Mouse (Mus musculus) ZHBTc4 (cell line): ENCODE data around the gene Hoxc5.
A peak's percentile ranks its signal among the peaks of the same experiment; 100 is the strongest.

Experiments
- DNase-seq: peaks from one replicate; pipeline ENCODE4 v3.0.0-alpha.2; 2011; ENCODE audit warnings: low read depth, low spot score

Hoxc5 gene

DNA sequence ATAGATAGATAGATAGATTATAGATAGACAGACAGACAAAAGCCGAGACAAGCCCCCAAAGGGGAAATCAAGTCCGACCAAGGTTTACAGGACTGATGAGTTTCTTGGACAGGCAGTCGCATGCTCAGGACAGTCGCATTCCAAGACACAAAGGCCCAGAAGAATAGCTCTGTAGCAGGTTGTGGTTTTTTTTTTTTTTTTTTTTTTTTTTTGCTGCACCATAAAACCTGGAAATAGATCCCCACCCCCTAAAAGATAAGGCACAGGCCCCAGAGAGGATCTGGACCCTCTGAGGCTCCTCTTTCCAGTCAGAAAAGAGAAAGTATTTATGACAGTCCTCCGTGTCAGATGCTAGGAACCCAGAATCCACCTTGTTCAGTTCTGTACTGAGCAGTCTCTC, 20.8 kb downstream of the Hoxc5 start:
- DNase-seq: no peak

DNA sequence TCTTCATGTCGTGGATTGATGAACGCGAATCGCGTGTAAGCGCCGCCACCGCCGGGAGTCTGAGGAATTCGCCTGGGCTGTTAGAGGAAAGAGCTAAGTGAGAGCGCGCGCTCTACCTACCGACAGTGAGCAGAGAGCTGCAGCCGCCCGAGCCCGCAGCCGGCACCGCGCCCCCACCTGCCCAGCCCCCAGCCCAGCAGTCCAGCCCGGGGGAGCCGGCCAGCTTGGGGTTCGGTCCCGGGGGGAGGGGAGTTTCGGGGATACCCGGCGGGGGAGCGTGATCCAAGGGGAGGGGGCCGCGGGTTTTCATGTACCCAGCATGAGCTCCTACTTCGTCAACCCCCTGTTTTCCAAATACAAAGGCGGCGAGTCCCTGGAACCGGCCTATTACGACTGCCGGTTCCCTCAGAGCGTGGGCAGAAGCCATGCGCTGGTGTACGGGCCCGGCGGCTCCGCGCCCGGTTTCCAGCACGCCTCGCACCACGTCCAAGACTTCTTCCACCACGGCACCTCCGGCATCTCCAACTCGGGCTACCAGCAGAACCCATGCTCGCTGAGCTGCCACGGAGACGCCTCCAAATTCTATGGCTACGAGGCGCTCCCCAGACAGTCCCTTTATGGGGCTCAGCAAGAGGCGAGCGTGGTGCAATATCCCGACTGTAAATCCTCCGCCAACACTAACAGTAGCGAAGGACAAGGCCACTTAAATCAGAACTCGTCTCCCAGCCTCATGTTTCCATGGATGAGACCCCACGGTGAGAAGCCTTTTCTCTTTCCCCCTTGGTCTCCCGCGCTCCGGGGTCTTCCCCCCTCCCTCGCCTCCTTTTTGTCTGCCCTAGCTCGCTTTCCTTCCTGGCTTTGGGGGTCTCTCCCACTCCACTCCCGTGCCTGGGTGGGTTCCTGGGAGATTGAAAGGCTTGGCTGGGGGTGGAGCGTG, 23.5 kb downstream of the Hoxc5 start, which contains the start of gene Hoxc8:
Gene Hoxc8, plus strand, starts transcription at position 147 of the 937 bp plus-strand sequence.
- peak; percentile 74 for DNase-seq

DNA sequence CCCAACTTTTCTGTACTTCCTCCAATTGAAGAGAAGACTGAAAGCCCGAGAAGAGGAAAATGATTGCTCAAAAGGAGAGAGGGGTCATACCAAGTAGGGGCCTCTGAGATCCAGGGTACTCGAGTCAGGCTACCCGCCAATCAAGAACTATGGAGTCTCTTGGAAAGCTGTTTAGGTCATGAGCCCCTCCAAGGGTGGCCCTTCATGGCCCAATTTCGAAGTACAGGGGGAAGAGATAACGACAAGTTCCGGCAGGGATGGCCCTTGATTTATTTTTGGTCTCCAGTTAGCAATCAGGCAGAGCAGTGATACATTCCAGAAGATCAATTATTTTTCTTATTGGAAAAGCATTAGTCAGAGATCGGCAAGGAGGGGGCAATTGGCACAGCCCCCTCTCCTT, 24.5 kb downstream of the Hoxc5 start:
- DNase-seq: no peak

DNA sequence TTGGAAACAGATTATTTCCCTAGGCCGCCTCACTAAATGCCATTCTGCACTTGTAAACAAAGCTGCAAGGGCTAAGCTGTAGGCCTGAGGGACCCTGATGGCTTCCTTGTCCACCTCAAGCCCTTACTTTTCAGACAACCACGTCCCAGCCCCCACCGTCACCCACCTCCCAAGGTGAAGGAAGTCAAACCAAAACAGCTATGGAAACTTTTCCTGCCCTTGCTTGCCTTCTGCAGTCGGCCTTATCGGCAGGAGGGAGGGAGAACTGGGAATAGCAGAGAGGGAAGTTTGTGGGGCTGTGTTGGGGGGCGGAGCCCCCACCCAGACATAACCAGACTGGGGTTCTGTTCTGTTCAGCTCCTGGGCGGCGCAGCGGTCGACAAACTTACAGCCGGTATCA, 25.0 kb downstream of the Hoxc5 start:
- DNase-seq: no peak

DNA sequence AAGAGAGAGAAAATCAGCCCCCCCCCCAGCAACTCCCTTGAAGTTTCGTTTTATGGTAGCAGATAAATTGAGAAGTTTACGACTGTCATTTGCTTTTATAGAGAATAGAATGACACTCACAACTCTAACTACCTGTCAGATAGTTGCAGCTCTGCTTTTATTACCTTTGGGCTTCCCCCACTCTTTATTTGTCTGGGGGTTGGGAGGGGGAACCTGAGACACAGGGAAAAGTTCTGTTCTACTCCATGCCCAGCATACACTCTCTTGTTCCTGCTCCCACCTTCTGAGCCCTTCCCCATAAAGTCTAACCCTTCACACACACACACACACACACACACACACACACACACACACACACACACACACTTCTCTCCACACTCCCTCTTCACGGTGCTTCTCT, 25.6 kb downstream of the Hoxc5 start:
- no peak for DNase-seq

DNA sequence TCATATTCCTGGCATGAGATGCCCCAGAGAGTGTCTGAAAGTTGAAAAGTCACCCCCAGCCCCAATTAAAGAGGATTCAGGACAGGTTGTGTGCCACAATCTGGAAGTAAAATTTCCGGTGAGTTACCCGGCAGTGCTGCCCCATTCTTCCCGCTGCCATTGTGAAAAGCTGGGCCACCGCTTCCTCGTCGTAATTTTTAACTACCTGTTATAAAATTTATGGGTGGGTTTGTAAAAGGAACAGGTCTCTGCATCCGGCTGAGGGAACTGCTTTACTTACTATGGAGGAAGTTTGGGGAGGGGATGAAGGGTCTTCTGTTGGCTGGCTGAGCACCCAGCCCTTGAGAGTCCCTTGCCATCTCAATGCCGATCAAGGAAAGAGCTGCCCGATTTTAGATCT, 29.3 kb downstream of the Hoxc5 start:
- DNase-seq: no peak

DNA sequence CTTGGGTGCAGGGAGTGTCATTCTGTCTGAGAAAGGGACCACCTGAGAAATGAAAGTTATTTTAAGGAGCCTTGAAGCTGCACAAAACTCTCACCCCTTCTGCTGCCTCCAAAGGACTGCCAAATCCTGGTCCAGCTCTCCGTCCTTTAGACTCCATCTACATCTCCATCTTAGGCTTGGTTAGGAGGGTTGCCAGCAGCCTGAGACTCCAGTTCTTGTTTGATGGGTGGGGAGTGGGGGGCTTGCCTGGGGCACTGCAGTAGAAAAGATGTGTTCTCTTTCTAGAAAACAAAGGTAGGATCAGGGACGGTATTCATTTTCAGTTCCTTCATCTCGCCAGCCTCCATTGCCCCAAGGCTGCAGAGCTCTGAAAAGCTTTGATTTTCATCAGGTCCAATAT, 30.2 kb downstream of the Hoxc5 start:
- no peak for DNase-seq

DNA sequence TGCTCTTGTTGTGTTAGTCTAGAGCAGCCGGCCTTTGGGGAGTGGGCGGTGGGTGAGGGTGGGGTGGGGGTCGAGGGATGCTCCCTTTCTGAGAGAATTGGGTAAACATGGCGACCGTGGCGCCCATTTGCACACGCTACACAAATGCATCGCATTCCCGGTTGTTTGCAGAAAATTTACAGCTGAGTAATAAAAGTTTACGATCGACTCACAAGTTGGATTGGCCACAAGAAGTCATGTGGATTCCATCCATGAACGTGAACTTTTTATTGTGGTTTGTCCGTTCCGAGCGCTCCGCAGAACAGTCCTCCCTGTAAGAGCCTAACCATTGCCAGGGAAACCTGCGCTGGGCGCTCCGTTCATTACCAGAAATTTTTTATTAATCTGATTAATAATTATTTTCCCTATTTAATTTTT, 30.7 kb downstream of the Hoxc5 start, which contains the start of gene Hoxc6:
Gene Hoxc6, plus strand, starts transcription at position 319 of the 417 bp plus-strand sequence.
- no peak for DNase-seq

DNA sequence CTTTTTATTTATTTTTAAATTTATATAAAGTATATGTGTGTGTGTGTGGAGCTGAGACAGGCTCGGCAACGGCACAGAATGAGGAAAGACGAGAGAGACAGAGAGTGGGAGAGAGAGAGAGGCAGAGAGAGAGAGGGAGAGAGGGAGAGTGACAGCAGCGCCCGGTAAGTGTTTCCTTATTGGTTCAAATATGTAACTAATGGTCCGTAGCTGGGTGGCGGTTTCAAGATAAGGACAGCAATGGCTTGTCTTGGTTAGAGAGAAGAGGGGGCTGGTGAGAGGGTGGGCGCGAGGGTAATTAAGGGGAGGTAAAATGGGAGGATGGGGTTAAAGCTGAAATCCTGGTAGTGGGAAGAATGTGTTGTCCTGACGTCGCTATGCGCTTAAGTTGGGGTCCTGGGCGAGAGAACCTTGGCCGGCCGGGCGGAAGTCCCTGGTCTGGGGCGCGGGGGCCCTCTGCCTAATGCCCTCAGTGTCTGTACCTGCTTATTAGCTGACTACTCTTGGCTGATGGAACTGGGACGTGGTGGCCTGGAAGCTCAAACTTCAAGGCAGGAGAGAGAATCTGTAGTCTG, 31.5 kb downstream of the Hoxc5 start:
- no peak for DNase-seq

DNA sequence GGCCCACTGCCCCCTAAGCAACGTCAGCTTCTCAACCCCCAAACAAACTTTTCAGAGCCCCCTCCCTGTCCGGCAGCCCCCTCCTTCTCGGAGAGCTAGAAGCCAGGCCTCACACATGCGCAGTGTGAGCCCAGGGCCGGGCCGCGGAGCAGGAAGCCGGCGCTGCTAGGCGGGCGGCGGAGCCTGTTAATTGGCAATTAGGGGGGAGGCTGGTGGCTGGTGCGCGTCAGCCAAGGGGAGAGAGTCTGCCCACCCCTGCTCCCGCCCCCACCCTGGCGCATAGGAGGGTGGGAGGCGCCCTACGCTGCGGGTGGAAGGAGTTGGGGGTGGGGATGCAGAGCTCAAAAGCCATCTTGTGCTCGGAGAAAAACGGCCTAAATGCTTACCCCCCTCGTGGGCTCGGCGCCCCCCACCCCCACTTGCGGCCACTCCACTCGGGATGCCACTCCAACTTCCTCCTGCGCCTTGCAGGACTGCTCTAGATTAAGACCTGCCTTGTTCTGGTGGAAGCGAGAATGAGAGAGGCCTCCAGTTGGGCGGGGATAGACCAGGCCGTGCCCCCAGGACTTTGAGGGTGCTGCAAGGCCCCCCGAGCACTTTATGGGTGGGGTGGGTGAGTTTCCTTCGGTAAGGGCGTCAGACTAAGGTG, 32.1 kb downstream of the Hoxc5 start:
- DNase-seq: peak; percentile 81

DNA sequence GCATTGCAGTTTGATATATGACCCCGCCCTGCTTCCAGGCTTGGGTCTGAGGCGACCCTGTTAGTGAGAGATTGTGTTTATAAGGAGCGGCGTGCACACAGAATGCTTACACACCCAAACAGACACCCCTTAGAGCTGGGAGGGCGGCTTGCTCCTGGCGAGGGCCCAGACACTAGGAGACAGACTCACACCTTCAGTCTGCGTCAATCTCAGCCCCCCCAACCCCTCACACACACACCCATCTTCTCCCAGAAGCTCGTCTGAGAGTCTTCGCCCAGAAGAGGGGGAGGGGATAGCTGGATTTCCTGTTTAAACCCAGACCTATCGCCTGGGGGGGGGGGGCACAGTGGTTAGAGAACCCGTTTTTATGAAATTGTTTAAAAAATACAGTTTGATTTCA, 32.7 kb downstream of the Hoxc5 start:
- no peak for DNase-seq

DNA sequence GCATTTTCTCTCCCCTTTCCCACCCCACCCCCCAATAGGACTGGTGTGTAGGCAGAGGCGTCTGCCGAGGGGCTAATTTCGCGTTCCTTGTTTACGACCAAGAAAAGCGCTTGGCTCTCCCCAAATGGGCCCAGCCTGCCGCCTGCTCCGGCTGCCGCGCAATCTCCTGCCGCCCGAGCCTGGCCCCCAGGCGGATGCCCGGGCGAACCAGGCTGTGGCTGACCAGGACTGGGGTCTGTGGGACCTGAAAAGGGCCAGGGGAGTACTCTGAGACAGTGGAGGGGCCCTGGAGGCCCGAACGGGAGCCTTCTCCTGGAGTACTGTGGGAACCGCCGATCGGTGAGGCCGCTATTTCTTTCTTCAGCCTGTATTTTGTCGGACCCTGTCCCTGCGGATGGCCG, 33.3 kb downstream of the Hoxc5 start:
- no peak for DNase-seq

DNA sequence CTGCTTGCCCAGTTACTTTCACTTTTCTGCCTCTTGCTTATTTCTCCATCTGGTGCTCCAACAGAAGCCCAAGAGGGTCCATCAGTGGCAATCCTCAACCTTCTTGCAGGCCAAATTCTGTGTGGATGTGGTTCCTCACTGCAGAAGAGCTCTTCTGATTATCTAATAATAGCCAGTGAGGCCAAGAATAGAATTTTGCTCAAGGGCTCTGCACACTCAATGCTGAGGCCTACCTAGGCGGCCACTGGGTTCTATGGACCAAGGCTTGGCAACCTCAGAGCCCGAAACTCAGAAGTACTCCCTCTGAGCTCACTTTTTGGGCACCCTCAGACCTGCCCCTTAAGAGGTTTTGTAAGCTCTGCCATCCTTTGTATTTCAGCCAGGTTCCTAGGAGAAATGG, 34.1 kb downstream of the Hoxc5 start:
- no peak for DNase-seq

DNA sequence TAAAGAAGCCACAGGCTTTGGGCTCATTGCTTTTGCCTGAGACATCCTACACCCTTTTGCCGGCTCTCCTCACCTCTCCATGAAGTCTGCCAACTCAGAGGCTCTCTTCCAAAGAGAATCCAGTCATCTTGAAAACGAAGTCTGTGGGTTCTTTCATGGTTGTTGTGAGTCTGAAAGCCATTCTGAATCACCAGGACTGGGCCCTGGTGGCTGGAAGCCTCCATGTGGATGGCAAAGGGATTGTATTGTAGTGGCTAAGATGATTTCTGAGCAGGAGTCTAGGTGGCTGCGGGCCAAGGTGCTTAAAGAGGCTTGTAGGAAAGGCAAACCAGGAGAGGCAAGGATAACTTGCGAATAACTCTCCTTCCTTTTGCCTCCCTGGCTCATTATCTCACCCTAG, 34.9 kb downstream of the Hoxc5 start:
- no peak for DNase-seq

DNA sequence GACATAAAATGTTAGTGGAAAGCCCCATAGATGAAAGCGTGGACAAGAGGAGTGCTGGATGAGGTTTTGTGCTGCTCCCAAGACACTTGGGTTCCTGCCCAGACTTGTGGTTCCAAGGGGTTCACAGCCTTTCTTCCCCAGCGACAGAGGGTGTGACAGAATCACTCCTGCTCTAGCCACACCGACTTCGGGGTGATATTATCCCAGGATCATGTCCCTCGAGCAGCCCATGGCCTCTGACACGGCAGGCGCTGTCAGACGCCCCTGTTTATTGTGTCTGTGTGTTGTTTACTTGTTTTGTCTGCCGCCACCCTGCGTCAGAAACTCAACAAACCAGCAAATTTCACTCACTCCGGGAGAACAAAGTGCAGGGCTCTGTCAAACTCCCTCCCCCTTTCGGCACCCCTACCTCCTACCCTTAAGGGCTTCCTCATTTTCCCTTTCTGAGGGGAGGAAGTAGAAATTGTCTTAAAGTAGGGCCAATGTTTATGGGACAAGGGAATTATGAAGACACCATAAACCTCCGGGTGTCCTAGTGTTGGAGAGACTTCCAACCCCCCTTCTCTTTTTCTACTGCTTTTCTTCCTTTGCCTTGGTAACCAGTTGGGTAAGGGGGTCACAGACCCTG, 35.7 kb downstream of the Hoxc5 start:
- DNase-seq: no peak

DNA sequence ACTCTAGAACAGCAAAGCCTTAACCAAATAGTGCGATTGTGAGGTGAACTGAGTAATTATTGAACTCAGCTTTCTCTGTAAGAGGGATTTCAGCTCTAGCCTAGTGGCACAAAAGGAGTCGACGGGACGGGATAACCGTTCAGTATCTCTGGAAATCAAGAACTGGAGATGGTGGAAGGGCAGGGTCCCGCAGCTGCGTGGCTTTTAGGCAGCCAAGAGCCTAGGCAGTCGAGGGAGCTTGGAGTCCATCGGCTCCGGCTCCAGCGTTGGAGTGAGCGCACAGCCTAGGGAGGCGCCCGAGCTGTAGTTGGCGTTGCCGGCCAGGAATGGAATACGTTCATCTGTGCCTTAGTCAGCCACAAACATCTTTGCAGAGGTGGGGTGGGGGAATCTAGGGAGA, 38.1 kb downstream of the Hoxc5 start:
- DNase-seq: no peak

DNA sequence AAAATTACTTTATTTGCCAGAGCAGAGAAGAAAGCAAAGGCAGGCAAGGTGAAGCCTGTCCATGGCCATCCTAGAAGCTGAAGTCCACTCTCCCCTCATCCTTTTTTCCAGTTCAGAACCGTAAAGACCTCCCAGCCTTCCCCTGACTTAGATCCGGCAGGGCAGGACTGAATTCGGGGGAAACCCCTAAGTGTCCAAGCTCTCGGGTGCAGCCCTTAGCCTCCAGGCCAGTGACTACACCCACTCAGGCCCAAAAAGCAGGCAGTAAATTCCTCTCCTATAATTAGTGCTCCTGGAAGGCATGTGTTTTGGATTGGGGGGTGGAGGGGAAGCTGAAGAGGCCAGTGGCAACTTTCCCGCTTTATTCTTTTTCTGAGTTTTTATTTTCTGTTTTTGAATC, 38.6 kb downstream of the Hoxc5 start:
- no peak for DNase-seq

DNA sequence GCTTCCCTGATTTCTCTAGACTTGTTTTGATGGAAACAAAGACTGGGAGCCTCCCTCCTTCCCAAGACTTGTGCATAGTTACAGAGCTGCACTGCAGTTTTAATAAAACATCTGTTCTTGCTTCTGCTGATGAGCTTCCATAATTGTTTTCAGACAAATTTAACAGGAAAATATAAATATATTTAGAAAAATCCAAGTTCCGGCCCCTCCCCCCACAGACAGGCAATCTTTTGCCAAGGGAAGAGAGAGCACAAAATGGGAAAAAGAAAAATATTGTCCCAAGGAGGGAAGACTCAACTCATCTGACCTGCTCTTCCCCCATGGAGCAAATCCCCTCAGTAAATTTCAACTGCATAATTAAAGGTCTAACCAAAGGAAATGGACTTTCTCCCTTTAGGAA, 39.1 kb downstream of the Hoxc5 start:
- DNase-seq: no peak

DNA sequence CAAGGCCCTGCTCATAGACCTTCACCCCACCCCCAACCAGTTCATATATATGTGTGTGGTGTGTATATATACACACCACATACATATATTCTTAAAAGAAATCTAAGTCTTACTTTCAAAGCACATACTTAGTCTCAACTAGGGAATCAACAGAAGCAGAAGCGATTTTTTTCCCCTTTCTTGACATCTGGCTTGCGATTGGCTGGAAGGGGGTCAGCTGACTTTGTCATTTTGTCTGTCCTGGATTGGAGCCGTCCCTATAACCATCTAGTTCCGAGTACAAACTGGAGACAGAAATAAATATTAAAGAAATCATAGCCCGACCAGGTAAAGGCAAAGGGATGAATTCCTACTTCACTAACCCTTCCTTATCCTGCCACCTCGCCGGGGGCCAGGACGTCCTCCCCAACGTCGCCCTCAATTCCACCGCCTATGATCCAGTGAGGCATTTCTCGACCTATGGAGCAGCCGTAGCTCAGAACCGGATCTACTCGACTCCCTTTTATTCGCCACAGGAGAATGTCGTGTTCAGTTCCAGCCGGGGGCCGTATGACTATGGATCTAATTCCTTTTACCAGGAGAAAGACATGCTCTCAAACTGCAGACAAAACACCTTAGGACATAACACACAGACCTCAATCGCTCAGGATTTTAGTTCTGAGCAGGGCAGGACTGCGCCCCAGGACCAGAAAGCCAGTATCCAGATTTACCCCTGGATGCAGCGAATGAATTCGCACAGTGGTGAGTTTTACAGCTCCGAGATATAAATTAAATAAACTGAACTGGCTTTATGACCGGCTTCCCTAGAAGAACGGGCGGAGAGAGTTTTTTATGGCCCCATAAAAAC, 42.2 kb downstream of the Hoxc5 start:
- no peak for DNase-seq

DNA sequence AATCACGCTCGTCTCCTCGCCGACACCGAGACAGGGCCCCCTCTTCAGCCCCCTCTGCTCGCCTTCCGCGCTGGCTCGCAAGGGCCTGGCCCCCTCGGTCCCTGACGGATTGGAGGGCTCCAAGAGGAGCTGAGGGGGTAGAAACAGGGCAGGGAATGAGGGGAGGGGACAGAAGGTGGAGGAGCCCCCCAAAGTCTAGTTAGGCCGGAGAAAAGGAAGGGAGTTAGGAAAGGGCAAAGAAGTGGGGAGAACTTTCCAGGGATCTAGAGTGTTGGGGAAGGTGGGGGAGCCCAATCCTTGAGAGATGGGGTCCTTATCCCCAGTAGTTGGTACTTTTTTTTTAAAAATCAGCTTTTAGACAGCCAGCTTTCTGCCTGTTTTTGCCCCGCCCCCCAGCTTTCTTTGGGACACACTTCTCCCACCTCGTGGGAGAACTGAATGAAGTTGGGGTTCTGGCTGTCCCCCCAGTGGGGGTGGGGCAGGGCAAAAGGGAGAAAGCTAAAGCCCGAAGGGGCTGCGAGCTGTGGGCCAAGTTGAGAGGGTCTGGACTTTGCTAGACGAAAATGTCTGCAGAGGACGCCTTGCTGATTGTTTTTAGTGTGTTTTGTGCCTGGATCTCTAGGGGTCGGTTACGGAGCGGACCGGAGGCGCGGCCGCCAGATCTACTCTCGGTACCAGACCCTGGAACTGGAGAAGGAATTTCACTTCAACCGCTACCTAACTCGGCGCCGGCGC, 43.0 kb downstream of the Hoxc5 start:
- no peak for DNase-seq
